Mouse (Mus musculus) ES-Bruce4 (cell line): ENCODE measurements around the gene Il10rb.

Experiments used
- CTCF ChIP-seq: IDR thresholded peaks from one replicate; pipeline ENCODE4 v1.8.1; 2011; ENCODE audit warnings: low read depth, low read length
- POLR2A ChIP-seq: IDR thresholded peaks from one replicate; pipeline ENCODE4 v1.8.1; 2011; ENCODE audit warnings: low read length; ENCODE audit not compliant: insufficient read depth

- TF ChIP-seq CTCF (no peak), POLR2A (no peak)
Measured at GRCm38 (mm10) chr16:91398030-91398429, 7.9 kb upstream of the Il10rb start.
